Mouse (Mus musculus): ENCODE results near the gene Prss46. TPM values are rescaled to one million over a fixed set of nuclear protein-coding genes. Genes with fewer than 3 reads are reported as not detected.
A peak's percentile ranks its signal among the peaks of the same experiment; 100 is the strongest.

Gene Prss46
- polyA plus RNA-seq, 1 experiment, result not detected

- Histone ChIP-seq H3K27ac (ENCODE audit: insufficient read depth, low read depth, low read length) (no peak overlapping the region), H3K4me1 (ENCODE audit: control insufficient read depth, insufficient read depth, low read length) (peaks cover 7% of the 10 kb centered on the region; the same call in 1 of the 2 replicates), H3K36me3 (ENCODE audit: control insufficient read depth, insufficient read depth, low read length) (no peaks in the 10 kb centered on the region), H3K4me3 (ENCODE audit: insufficient read depth, low read depth, low read length) (no peak overlapping the region), H3K27me3 (replicated peaks; ENCODE audit: control insufficient read depth, insufficient read depth, low read length) (no peaks in the 10 kb centered on the region)
- DNase-seq, result no peak
- WGBS, result 92% methylated on average over 14 of the region's 14 CpGs
- TF ChIP-seq POLR2A (IDR thresholded peaks at IDR 0.05; ENCODE audit: low read depth, low read length), result no peak
- TF ChIP-seq CTCF (conservative IDR thresholded peaks at IDR 0.05; ENCODE audit: insufficient read depth, insufficient read length, low read depth, low read length), result no peak
Measured at GRCm38 (mm10) chr9:110888935-110889334, 44.6 kb downstream of the Prss46 start.

GRCm38 (mm10) chr9:110890026-110890783, 45.9 kb downstream of the Prss46 start:
- peak; percentile 73 for DNase-seq
- Histone ChIP-seq H3K27me3 (replicated peaks; ENCODE audit: control insufficient read depth, insufficient read depth, low read length) (no peaks in the 10 kb centered on the region), H3K4me1 (ENCODE audit: control insufficient read depth, insufficient read depth, low read length) (peaks cover 7% of the 10 kb centered on the region; the same call in 1 of the 2 replicates), H3K27ac (ENCODE audit: insufficient read depth, low read depth, low read length) (no peak overlapping the region), H3K4me3 (ENCODE audit: insufficient read depth, low read depth, low read length) (no peak overlapping the region), H3K36me3 (ENCODE audit: control insufficient read depth, insufficient read depth, low read length) (no peaks in the 10 kb centered on the region)
- TF ChIP-seq CTCF (conservative IDR thresholded peaks at IDR 0.05; ENCODE audit: insufficient read depth, insufficient read length, low read depth, low read length), result peak; percentile 40
- no peak for TF ChIP-seq POLR2A (IDR thresholded peaks at IDR 0.05; ENCODE audit: low read depth, low read length)
- WGBS, result 22% methylated on average over 21 of the region's 21 CpGs

DNA sequence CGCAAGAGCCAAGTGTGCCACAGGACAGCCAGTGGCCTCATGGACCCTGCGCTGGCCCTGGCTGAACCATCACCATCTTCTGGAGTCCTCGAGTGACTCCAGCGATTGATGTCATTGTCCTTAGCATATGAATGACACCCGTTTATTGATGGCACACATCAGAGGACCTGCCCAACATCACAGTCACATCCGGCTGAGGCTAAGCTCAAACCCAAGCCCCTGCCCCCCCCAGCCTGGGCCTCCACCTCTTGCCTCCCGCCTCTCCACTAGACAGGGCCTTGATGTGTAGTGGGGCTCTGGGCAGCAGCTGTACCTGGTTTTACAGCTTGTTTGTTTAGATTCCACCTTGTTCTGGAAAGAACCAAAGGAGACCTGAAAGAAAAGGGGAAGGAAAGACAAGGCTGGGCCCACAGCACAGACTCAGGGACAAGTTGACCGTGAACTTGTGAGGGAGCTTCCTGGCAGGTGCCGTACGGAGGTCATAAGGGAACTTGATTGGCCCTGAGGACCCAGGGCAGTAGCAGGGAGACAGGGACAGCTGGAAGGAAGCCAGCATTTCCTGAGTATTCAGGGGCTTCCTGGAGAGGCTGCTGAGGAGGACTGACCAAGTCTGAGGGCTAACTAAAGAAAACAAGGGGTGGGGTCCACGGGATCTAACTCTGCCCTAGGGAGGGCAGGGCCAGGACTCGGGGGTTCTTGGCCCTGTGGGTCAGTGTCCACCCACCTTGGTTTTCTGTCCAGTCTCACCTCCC, 46.9 kb downstream of the Prss46 start:
- no peak overlapping the region for H3K4me3 ChIP-seq (ENCODE audit: insufficient read depth, low read depth, low read length)
- peaks cover 7% of the 10 kb centered on the region; the same call in 1 of the 2 replicates for H3K4me1 ChIP-seq (ENCODE audit: control insufficient read depth, insufficient read depth, low read length)
- no peak for TF ChIP-seq POLR2A (IDR thresholded peaks at IDR 0.05; ENCODE audit: low read depth, low read length)
- TF ChIP-seq CTCF (conservative IDR thresholded peaks at IDR 0.05; ENCODE audit: insufficient read depth, insufficient read length, low read depth, low read length), result no peak
- H3K27ac ChIP-seq (ENCODE audit: insufficient read depth, low read depth, low read length), result no peak overlapping the region
- no peaks in the 10 kb centered on the region for H3K36me3 ChIP-seq (ENCODE audit: control insufficient read depth, insufficient read depth, low read length)
- 68% methylated on average over 12 of the region's 12 CpGs for WGBS
- H3K27me3 ChIP-seq (replicated peaks; ENCODE audit: control insufficient read depth, insufficient read depth, low read length), result no peaks in the 10 kb centered on the region
- DNase-seq, result peak; percentile 73

DNA sequence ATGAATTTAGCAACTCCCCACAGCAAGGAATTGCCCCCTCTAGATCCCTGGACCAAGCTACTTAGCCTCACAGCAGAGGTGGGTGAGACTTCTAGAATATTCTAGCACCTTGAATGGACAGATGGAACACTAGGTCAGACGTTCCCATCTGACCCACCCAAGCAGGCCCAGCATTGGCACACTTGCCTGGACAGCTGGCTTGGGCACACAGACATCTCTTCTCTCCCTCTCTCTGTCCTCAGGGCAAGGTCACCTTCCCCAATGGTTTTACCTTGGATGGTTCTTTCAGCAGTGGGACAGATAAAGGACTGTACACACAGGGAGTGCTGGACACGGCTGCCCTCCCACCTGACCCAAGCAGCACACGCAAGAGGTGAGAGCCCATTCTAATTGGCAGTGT, 48.2 kb downstream of the Prss46 start:
- DNase-seq, result no peak
- H3K4me1 ChIP-seq (ENCODE audit: control insufficient read depth, insufficient read depth, low read length), result peaks cover 7% of the 10 kb centered on the region; the same call in 1 of the 2 replicates

GRCm38 (mm10) chr9:110893429-110893828, 49.1 kb downstream of the Prss46 start:
- Histone ChIP-seq H3K27ac (ENCODE audit: insufficient read depth, low read depth, low read length) (no peak overlapping the region), H3K36me3 (ENCODE audit: control insufficient read depth, insufficient read depth, low read length) (peaks cover 4% of the 10 kb centered on the region), H3K4me3 (ENCODE audit: insufficient read depth, low read depth, low read length) (no peak overlapping the region), H3K4me1 (ENCODE audit: control insufficient read depth, insufficient read depth, low read length) (peaks cover 7% of the 10 kb centered on the region; the same call in 1 of the 2 replicates), H3K27me3 (replicated peaks; ENCODE audit: control insufficient read depth, insufficient read depth, low read length) (no peaks in the 10 kb centered on the region)
- TF ChIP-seq POLR2A (IDR thresholded peaks at IDR 0.05; ENCODE audit: low read depth, low read length) (no peak), CTCF (conservative IDR thresholded peaks at IDR 0.05; ENCODE audit: insufficient read depth, insufficient read length, low read depth, low read length) (no peak)
- no peak for DNase-seq
- 72% methylated on average over 10 of the region's 10 CpGs for WGBS

More for the DNA sequence above, 48.2 kb downstream of the Prss46 start:
- H3K36me3 ChIP-seq (ENCODE audit: control insufficient read depth, insufficient read depth, low read length), result no peaks in the 10 kb centered on the region
- WGBS, result 97% methylated on average over 3 of the region's 3 CpGs
- no peak overlapping the region for H3K4me3 ChIP-seq (ENCODE audit: insufficient read depth, low read depth, low read length)
- H3K27me3 ChIP-seq (replicated peaks; ENCODE audit: control insufficient read depth, insufficient read depth, low read length), result no peaks in the 10 kb centered on the region
- no peak overlapping the region for H3K27ac ChIP-seq (ENCODE audit: insufficient read depth, low read depth, low read length)
- TF ChIP-seq POLR2A (IDR thresholded peaks at IDR 0.05; ENCODE audit: low read depth, low read length) (no peak), CTCF (conservative IDR thresholded peaks at IDR 0.05; ENCODE audit: insufficient read depth, insufficient read length, low read depth, low read length) (no peak)

GRCm38 (mm10) chr9:110895507-110895906, 51.2 kb downstream of the Prss46 start:
- Histone ChIP-seq H3K4me3 (ENCODE audit: insufficient read depth, low read depth, low read length) (no peak overlapping the region), H3K4me1 (ENCODE audit: control insufficient read depth, insufficient read depth, low read length) (no peaks in the 10 kb centered on the region; the same call in 1 of the 2 replicates), H3K27me3 (replicated peaks; ENCODE audit: control insufficient read depth, insufficient read depth, low read length) (no peaks in the 10 kb centered on the region), H3K36me3 (ENCODE audit: control insufficient read depth, insufficient read depth, low read length) (peaks cover 4% of the 10 kb centered on the region), H3K27ac (ENCODE audit: insufficient read depth, low read depth, low read length) (no peak overlapping the region)
- DNase-seq, result no peak
- TF ChIP-seq POLR2A (IDR thresholded peaks at IDR 0.05; ENCODE audit: low read depth, low read length), result no peak
- no peak for TF ChIP-seq CTCF (conservative IDR thresholded peaks at IDR 0.05; ENCODE audit: insufficient read depth, insufficient read length, low read depth, low read length)
- 45% methylated on average over 5 of the region's 5 CpGs for WGBS

DNA sequence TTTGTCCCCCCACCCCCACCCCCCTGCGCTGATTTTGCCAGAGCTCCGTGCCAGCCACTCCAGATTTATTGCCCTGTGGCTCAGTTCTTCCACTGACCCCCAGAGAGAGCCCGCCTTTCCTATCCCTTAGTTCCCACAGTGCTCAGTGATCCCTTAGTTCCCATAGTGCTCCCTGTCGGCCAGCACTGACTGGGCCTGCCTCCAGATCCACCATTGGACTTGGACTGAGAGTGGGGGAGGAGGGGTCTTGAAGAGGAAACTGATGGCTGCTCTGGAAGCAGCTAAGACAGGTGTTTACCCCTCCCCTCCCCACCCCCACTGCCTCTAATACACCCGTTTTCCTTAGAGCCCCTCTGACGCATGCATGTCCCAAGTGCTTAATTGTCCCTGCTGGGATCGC, 51.7 kb downstream of the Prss46 start:
- WGBS, result 59% methylated on average over 7 of the region's 7 CpGs
- H3K4me1 ChIP-seq (ENCODE audit: control insufficient read depth, insufficient read depth, low read length), result no peaks in the 10 kb centered on the region; the same call in 1 of the 2 replicates
- TF ChIP-seq CTCF (conservative IDR thresholded peaks at IDR 0.05; ENCODE audit: insufficient read depth, insufficient read length, low read depth, low read length) (no peak), POLR2A (IDR thresholded peaks at IDR 0.05; ENCODE audit: low read depth, low read length) (no peak)
- H3K27me3 ChIP-seq (replicated peaks; ENCODE audit: control insufficient read depth, insufficient read depth, low read length), result no peaks in the 10 kb centered on the region
- no peak for DNase-seq
- H3K36me3 ChIP-seq (ENCODE audit: control insufficient read depth, insufficient read depth, low read length), result peaks cover 4% of the 10 kb centered on the region
- no peak overlapping the region for H3K27ac ChIP-seq (ENCODE audit: insufficient read depth, low read depth, low read length)
- no peak overlapping the region for H3K4me3 ChIP-seq (ENCODE audit: insufficient read depth, low read depth, low read length)

Measured in kidney, adult 2 months (tissue).